Mouse (Mus musculus) spleen, adult 18-20 months (tissue): ENCODE results near the gene Unc93b1.
A peak's percentile ranks its signal among the peaks of the same experiment; 100 is the strongest.
"Not testable (repeated sequence)": the region's sequence is repeated elsewhere in the genome, so short reads cannot be mapped to it uniquely, and the experiment has no call there.

ENCODE experiments used
- DNase-seq, 2 experiments: peaks; one replicate each; pipeline ENCODE4 v3.0.0; 2022; ENCODE audit warnings: mixed read lengths in 2 of 2

Gene Unc93b1

GRCm38 (mm10) chr19:3948546-3948945, 13.6 kb downstream of the Unc93b1 start:
- no peak for DNase-seq

- no peak for DNase-seq
These were observed 15.3 kb downstream of the Unc93b1 start for GRCm38 (mm10) chr19:3950331-3950730.

- DNase-seq, result no peak
These were observed 16.5 kb downstream of the Unc93b1 start for GRCm38 (mm10) chr19:3951461-3951860.

- DNase-seq, result no peak
These were observed 17.1 kb downstream of the Unc93b1 start for GRCm38 (mm10) chr19:3952099-3952498.

GRCm38 (mm10) chr19:3955033-3955432, 20.0 kb downstream of the Unc93b1 start:
- DNase-seq, result no peak

GRCm38 (mm10) chr19:3955804-3956203, 20.8 kb downstream of the Unc93b1 start:
- DNase-seq, result no peak

GRCm38 (mm10) chr19:3957296-3958036, 22.5 kb downstream of the Unc93b1 start:
- DNase-seq, result not testable (repeated sequence)

- no peak for DNase-seq
These were observed 23.5 kb downstream of the Unc93b1 start, which contains the start of gene Aldh3b3 for GRCm38 (mm10) chr19:3958470-3958869. Gene Aldh3b3 (plus strand): TSS chr19:3958645.

GRCm38 (mm10) chr19:3959030-3959429, 24.0 kb downstream of the Unc93b1 start:
- no peak for DNase-seq

- no peak for DNase-seq
These were observed 25.2 kb downstream of the Unc93b1 start for GRCm38 (mm10) chr19:3960211-3960610.

- not testable (repeated sequence) for DNase-seq
These were observed 26.8 kb downstream of the Unc93b1 start for GRCm38 (mm10) chr19:3961805-3962204.

- no peak for DNase-seq
These were observed 27.5 kb downstream of the Unc93b1 start for GRCm38 (mm10) chr19:3962469-3962868.

GRCm38 (mm10) chr19:3964030-3964429, 29.0 kb downstream of the Unc93b1 start:
- DNase-seq, result no peak

- no peak for DNase-seq
These were observed 31.5 kb downstream of the Unc93b1 start for GRCm38 (mm10) chr19:3966330-3967075.

GRCm38 (mm10) chr19:3967258-3967657, 32.3 kb downstream of the Unc93b1 start:
- DNase-seq, result no peak

GRCm38 (mm10) chr19:3972229-3972628, 37.2 kb downstream of the Unc93b1 start, which contains the start of gene Aldh3b2:
Gene Aldh3b2 (plus strand): TSS chr19:3972328.
- DNase-seq, result no peak

GRCm38 (mm10) chr19:3974608-3975007, 39.6 kb downstream of the Unc93b1 start:
- not testable (repeated sequence) for DNase-seq

GRCm38 (mm10) chr19:3975866-3976265, 40.9 kb downstream of the Unc93b1 start:
- DNase-seq, result no peak

- peak; percentile 37 to 73 for DNase-seq
These were observed 45.3 kb downstream of the Unc93b1 start for GRCm38 (mm10) chr19:3980309-3980708.

- no peak for DNase-seq
These were observed 45.9 kb downstream of the Unc93b1 start for GRCm38 (mm10) chr19:3980917-3981316.

- DNase-seq, result no peak
These were observed 48.7 kb downstream of the Unc93b1 start for GRCm38 (mm10) chr19:3983527-3984200.

GRCm38 (mm10) chr19:3985261-3985681, 50.3 kb downstream of the Unc93b1 start:
- no peak for DNase-seq

- peak in 1 of 2 experiments; percentile 18 for DNase-seq
These were observed 51.3 kb downstream of the Unc93b1 start, which contains the start of gene Acy3 for GRCm38 (mm10) chr19:3986334-3986733. Gene Acy3 (plus strand): TSS chr19:3986570.
